Mouse (Mus musculus) cerebellum, adult 11-12 months (tissue): ENCODE results near the gene Slc35a1.

ENCODE experiments used
- DNase-seq: peaks from one replicate; pipeline ENCODE4 v3.0.0; 2022

The Slc35a1 gene

GRCm38 (mm10) chr4:34640731-34641130 lies 46.5 kb downstream of the Slc35a1 start:
- DNase-seq, result no peak

- DNase-seq, result no peak
Measured at GRCm38 (mm10) chr4:34639745-34640364, 47.4 kb downstream of the Slc35a1 start.

- DNase-seq, result no peak
Measured at GRCm38 (mm10) chr4:34637851-34638250, 49.4 kb downstream of the Slc35a1 start.

GRCm38 (mm10) chr4:34637386-34637785 lies 49.9 kb downstream of the Slc35a1 start:
- DNase-seq, result no peak

- DNase-seq, result no peak
Measured at GRCm38 (mm10) chr4:34636036-34636435, 51.2 kb downstream of the Slc35a1 start.

GRCm38 (mm10) chr4:34634129-34634528 lies 53.1 kb downstream of the Slc35a1 start:
- DNase-seq, result no peak

- DNase-seq, result no peak
Measured at GRCm38 (mm10) chr4:34629956-34630355, 57.3 kb downstream of the Slc35a1 start.

GRCm38 (mm10) chr4:34626401-34626800 lies 60.8 kb downstream of the Slc35a1 start:
- no peak for DNase-seq

GRCm38 (mm10) chr4:34625556-34625955 lies 61.7 kb downstream of the Slc35a1 start:
- no peak for DNase-seq

- no peak for DNase-seq
Measured at GRCm38 (mm10) chr4:34616146-34616545, 71.1 kb downstream of the Slc35a1 start.

- peak; percentile 28 for DNase-seq
Measured at GRCm38 (mm10) chr4:34615303-34615702, 71.9 kb downstream of the Slc35a1 start.

- DNase-seq, result peak; percentile 94
Measured at GRCm38 (mm10) chr4:34614630-34615094, 72.6 kb downstream of the Slc35a1 start, which contains the start of the genes Orc3 and Rars2. Gene Orc3 (minus strand): TSS chr4:34614944. Gene Rars2 (plus strand): TSS chr4:34614957.

- peak; percentile 32 for DNase-seq
Measured at GRCm38 (mm10) chr4:34613571-34614145, 73.6 kb downstream of the Slc35a1 start.
